Mouse (Mus musculus) adrenal gland, postnatal 10 days (tissue): ENCODE measurements around the gene Il6ra. TPM values are rescaled to one million over a fixed set of nuclear protein-coding genes. Genes with fewer than 3 reads are reported as not detected.

Source experiments
- DNase-seq: peaks from one replicate; pipeline ENCODE4 v3.0.0; 2021; ENCODE audit warnings: mixed read lengths
- total RNA-seq, 2 experiments: library from RNA; stranded (reverse); gene quantifications; 2 replicates each; pipeline ENCODE4 v1.2.3; 2021

Gene Il6ra
- total RNA-seq, 2 experiments from 2014 or later, result 7.2 to 17.2 TPM

DNA sequence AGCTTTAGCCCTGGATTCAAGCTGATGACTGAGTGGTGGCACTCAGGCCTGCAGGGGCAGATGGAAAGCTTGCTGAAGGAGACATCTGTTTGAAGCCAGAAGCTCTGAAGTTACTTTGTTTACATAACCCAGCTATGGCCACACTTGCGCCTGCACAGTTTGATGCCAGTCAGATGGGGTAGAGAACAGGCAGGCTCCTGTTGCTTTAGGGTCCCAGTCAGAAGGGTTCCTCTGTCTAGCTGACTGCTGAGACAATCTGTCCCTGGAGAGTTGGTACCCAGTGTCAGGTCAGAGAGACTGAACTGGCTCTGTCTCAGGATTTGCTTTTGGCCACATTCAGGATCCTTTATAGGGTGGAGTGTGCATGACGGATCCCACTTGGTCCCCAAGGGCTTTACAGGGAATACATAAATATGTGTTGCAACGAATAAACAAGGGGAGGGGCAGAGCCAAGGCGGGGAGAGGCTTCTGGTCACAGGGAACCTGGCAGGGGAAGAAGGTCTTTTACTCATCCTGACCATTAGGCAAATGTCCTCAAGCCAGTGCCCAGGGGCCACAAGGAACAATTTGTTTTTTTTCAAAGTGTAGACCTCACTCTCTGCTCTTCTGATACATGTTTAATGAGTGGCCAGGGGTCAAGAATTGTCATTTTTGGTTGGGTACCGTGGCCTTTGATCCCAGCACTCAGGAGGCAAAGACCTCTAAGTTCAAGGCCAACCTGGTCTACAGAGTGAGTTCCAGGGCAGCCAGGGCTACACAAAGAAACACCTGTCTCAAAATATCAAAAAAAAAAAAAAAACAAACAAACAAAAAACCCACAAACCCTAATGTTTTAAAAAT lies 3.1 kb downstream of the Il6ra start:
- DNase-seq, result no peak

DNA sequence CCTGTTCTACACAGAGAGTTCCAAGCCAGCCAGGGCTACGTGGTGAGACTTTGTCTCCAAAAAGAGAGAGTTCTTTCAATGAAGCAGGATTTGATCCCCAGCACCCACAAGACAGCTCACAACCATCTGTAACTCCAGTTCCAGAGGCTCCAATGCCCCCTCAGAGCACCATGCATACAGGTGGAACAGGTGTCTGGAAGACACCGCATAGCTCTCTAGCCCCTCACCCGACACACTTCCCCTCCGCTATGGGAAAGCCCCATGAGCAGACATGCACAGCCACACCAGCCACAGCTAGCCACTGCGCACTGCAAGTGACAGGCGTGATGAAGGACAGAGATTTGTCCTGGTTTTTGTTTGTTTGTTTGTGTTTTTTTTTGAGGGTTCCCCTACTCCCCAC lies 4.2 kb downstream of the Il6ra start:
- no peak for DNase-seq

DNA sequence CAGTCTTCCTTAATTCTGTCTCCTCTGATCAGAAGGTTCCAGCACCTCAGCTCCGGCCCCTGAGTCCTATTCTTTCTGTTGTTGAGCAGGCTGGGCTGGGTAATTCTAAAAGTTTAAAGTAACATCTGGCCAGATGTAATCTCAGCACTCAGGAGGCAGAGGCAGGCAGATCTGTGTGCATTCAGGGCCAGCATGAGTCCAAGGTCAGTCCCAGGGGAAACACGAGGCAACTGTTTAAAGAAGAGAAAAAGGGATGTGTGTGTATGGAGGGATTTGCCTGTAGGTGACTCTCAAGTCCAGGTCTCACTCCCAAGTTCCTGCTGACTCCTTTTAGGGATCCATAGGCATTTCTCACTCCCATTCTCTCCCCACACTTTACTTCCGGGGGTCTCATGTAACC lies 5.2 kb downstream of the Il6ra start:
- DNase-seq, result no peak

DNA sequence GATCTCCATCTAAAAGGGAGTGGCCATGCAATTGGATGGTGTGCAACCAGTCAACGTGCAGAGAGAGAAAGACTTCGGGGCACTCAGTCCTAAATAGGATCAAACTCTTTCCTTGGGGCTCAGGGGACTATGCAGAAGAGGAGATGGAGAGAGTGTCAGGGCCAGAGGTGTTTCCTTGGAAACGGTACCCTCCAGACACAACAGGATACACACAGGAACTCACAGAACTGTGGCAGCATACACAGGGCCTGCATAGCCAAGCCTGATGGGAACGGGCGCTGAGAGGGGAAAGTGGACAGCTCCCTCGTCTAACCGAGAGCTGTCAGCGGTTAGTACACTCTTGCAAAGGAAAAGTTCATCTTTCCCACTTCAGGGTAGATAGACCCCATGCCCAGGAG lies 13.5 kb downstream of the Il6ra start:
- no peak for DNase-seq

DNA sequence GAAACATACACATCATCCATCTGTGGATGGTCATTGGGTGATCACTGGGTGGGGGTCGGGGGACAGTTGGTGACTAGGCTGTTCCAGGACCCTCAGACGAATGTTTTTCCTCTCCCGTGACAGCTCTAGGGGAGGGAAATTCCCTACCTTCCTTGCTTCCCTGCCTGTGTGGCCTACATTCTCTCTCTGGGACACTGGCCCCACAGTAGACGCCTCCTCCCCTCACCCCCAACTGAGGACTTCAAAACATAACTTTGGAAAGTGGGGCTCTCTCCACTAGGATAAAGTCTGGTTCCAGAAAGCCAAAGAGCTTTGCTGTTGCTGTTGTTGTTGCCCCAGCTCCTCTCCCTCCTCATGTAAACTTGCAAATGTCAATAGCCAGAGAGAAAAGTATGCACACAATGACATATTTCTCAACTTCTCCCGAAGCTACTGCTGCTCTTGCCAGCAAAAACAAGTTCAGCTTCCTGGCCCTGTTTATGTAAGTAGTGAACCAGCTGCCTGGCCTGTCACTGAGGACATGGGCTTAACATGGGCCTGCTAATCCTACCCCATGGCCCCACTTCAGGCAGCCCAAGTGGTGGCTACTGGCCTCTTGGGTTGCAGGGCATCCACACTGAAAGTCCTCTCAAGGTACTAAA lies 14.0 kb downstream of the Il6ra start:
- DNase-seq, result no peak

DNA sequence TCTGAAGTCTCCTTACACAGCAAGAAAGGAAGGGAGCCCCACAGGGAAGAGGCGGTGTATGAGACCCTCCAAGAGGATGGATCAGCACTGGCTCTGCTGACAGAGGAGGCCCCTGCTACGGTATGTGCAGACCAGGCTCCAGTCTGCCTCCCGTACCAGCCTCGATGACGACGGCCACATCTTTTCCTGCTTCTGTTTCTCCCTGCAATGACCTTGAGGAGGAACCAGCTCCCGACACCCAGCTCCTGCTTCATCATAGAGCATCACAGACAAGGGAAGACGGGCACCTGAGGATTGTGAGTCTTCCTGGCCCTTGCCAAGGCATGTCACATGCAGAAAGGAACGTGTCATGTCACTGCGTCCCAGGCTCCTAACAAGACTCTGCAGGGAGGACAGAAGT lies 15.0 kb downstream of the Il6ra start:
- DNase-seq, result no peak

DNA sequence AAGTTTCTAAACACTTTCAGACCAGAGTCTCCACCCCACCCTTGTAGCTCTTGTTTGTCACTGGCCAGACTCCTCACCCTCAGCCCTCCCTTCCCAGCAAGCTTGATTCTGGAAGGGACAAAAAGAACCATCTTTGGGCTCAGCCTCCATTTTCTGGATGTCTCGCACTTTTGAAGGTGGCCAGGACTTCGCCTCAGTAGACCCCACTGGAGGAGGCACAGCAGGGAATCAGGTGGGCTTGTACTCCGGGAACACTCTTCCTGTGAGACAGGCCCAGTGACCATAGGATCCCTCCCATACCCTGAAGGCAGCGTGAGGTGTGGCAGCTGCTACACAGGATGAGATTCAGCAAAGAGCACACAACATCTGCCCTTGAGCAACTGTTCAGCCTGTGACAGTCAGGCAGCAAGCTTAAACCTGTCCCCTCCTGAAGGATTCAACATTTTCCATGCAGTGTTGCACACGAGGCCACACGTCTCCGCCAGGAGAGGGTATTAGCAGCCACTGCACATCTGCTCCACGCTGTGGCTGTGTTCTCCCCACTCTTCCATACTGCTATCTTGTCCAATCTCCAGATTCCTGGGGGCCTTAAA lies 15.7 kb downstream of the Il6ra start:
- DNase-seq, result no peak

DNA sequence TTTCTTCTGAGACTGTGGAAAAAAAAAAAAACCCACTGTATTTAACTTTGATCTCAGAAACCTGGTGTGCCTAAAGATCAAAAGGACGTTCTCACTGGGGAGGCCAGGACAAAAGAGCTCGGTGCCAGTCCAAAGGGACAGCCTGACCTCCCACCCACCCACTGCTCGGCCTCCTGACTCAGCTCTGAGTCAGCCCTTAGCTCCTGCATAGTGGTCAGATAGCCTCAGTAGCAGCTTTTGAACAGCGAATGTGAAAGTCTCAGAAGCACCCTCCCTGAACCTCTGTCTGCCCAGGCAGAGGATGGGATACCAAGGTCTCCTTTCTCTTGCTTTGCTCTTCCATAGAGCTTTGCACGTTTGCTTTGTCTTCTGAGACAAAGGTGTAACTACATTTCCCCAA lies 16.4 kb downstream of the Il6ra start:
- DNase-seq, result peak; percentile 66

DNA sequence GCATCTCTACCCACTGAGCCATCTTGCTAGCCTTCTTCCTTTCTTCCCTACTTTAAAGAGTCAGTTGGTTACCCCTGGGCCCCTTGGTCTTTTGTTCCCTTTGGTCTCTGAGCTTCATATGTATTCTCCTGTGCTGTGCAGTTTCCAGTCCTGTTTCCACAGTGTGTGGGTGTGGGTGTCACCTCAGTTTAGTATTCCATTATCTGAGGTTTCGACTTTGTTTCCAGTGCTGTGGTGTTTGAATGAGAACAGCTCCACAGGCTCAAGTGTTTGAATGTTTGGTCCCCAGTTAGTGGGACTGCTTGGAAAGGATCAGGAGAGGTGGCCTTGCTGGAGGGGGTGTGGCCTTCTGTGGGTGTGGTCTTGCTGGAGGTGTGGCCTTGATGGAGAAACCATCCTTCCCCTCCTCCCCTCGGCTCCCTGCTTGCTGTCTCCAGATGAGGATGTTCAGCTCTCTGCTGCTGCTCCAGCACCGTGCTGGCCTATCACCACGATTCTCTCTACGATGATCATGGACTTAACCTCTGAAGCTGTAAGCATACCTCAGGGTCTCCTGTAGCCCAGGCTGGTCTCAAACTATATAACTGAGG lies 20.4 kb downstream of the Il6ra start:
- DNase-seq, result no peak

DNA sequence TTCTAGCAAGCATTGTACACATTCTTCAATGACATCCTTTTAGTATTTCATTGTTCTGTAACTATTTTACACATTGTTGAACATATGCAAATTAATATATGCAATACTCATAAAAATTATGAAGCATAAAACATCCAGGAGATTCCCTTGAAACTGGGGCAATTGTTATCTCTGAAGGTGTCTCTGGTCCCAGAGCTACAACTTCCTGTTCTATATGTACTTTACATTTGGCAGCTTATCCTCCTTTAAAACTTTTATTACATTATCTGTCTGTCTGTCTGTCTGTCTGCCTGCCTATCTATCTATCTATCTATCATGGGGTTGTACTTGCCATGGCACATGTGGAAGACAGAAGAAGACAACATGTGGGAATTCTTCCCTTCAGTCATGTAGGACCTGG lies 21.3 kb downstream of the Il6ra start:
- DNase-seq, result no peak

DNA sequence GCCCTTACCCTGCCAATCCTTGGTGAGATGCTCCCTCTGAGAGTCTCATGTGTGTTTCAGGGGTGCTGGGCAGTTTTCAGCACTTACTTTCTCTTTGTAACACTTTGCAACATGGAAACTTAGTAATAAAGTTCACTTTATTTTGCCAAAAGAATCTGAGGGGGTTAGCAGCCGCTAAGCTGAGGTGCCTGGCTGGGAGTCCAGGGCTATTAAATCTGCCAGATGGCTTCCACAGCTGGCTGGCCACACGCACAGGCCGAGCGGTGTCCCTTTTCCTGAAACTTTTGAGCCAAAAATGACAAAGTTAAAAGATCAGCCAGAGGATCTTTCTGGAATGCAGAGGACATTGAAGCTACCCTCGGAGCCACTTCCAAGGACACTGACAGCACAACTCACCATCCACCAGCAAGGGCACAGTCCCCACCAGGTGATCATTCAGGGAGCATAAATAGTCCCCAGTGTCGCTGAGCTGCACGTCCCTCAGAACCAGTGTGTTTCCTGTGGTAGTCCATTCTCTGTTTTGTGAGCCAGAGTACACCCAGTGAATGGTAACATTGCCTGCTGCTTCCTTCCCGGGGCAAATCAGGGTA lies 23.1 kb downstream of the Il6ra start:
- DNase-seq, result no peak

DNA sequence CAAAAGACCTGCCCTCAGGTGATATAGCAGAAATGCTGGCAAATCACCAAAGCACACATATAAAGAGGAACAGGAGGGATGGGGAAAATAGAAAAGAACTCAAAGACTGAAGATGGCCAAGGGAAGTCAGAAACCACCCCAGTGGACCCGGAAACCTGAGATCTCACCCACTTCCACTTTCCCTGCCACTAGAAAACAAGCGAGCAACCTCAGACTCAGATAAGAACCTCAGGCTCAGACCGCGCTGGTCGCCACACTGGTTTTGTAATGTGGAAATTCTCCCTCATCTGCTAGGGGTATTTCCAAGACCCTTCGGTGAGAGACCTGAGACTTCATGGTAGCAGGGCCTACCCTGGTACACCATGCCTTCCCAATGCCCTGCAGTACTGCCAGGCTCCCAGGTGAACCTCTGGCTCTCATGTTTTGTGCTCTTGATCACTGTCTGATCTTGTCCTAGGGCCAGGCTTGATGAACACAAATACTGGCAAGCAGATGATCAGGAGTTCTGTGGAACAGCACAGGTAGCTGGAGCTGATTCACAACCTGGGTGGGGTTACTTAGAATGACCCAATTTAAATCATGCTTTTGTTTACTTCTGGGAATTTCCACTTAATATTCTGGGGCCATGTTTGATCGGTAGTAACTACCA lies 25.3 kb downstream of the Il6ra start:
- DNase-seq, result no peak

DNA sequence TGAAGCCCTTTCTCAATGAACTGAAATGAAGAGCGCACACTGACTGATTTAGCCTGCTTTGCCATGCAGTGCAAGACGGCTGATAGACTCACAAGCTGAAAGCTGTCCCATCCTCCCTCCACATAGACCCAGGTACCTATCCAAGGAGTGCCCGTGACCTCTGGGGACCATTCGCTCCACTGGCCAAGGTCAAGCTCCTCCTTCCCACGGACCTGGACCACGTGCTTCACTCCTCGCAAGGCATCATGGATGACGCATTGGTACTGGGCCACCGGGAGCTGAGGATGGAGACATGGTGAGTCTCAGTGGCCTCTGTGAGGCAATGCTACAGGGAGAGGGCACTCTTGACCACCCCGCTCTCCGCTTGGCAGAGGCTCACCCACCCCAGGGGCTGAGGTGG lies 27.2 kb downstream of the Il6ra start:
- DNase-seq, result no peak

DNA sequence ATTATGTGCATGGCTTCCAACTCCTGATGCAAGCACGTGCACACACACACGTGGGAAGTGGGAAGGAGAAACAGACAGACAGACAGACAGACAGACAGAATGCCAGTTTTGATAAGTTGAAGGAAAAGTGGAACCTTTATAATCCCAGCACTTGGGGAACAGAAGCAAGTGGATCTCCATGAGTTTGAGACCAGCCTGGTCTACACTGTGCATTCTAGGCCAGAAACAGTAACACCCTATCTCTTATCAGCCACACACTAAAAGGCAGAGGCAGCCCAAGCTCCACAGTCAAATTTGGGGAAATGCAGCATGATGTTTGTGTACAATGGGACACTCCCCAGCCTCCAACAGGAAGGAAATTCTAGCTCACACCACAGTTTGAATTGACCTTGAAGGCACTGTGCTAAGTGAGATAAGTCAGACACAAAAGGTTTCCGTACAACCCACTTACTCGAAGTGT lies 29.4 kb downstream of the Il6ra start:
- no peak for DNase-seq

DNA sequence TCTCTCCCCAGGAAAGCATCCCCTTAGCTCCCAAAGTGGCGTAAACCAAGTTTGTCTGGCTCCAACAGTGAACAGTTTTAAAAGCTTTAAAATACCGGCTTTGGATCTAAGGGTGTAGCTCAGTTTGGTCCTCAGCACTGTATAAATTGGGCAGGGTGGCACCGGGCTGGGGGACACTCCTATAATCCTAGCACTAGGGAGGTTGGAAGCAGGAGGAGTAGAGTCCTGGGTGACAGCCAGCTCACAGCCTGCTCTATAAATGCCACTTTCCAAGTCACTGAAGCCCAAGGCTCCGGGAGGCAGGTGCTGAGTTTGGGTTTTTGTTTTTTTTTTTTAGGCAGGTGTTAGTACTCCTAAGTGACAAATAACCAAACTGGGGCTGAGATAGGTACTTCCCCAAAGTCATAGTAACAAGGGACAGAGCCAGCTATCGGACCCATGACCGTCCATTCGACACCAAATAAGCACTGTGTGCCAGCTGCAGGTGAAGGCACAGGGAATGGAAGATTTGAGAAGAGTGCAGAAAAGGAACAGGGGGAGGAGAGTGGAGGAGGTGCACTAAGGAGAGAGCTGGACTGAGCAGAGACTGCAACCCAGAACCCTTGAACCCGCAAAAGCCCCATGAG lies 30.3 kb downstream of the Il6ra start:
- DNase-seq, result no peak

DNA sequence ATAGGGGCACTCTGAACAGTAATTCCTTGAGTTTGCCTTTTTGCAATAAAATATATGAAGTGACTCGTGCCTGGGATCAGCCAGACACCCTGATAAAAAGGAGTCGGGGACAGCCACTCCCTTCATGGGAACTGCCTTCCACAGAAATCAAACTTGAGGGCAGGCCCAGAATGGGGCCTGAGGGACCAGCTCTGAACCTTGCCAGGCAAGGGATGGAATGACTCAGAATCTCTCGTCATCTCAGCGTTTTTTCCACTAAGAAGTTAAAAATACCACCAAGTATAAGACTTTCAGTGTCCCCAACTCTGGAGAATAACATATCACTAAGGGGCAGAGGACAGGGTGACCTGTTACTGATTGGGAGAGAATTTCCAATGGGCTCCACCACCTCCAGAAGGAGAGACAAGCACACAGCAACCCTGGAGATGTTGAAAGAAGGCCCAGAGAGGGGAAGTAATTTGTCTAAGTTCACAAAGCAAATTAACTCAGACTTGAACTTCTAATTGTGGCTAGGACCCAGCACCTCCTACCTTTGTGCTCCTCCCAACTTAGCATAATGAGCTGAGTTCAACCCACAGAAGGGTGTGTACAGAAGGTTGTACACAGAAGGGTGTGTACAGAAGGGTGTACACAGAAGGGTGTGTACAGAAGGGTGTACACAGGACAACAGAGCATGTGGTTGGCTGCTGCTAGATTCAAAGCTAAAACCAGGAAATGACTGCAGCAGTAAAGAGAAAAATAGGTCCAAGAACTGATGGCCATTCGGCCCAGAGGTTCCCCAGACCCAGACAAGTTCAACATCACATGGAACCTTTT lies 32.8 kb downstream of the Il6ra start:
- DNase-seq, result no peak

DNA sequence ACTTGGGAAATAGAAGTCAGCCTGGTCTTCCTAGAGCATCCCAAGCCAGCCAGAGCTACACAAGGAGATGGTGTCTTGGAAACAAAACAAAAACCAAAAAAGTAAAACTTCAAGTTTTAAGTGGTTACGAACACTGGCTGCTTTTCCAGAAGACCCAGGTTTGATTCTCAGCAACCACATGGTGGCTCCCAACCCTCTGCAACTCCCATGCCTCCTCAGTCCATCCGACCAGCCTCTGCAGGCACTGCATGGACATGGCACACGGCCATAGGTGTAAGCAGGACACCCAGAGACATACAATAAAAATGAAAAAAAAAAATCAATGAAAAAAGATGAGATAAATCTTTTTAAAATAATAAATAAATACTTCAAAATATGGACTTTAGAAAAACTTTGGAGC lies 33.7 kb downstream of the Il6ra start:
- no peak for DNase-seq

DNA sequence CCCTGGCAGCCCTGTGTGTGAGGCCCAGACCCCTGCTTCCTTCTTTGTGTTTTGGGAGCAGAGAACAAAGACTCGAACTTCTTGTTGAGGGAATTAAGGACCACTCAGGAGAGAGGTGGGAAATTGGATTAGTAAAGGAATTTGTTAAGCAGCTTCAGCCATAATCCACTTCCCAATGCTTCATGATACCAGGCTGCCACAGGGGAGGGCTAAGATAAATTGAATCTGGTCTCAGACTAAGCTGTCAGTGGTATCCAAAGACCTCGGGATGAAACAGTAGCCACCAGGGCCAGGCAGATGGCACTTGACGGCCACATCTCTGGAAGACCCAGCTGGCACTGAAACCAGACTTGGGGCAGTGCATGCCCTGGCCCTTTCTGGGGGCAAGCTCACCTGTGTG lies 34.5 kb downstream of the Il6ra start:
- DNase-seq, result no peak

DNA sequence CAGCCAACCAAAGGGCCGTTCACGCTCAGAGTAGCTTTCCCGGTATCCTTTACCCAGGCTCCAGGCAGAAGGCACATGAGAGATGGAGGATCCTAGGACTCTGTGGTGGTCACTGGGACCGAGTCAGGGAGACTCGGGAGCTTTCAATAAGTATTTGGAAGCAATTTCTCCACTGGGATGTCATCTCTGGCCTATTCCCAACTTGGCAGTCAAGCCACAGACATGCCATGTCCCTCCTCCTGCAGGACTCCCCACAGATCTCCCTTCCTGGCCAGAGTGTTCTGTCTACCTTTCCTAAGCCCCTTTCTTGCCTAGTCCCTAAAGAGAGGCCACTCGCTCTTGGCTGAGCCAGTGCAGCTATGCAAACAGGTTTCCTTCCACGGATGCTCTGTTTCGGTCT lies 35.9 kb downstream of the Il6ra start:
- no peak for DNase-seq

DNA sequence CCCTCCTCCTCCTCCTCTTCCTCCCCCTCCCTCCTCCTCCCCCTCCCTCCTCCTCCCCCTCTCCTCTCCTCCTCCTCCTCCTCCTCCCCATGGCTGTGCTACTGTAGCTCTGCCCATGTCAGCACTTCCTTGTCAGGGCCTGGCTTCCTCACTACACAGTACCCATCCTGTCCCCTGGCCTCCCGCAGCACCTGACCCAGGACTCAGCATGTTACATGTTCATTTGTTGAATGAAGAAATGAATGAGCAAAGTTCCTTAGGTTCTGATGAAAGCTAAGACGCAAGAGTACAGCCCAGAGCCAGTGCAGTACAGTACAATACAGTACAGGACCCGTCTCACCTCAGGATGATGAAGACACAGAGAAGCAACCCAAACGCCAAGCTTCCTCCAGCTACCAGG lies 36.5 kb downstream of the Il6ra start:
- no peak for DNase-seq

DNA sequence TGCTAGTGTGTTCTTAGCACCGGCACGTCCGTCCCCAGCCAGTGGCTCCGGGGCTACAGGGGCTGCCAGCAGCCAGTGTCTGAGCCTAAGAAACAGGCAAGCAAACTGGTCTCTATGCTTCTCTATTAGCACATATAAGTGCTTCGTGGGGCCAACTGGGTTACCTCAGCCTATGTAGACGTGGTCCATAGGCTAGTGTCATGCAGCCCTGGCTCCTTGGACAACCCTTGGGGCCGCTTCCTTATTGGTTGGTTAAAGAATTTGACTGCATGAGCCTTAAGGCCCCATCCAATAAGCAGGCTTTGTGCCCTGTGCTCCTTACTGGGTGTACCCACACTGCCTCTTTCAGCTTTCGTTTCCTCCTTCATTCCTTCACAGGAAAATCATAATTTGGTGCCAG lies 37.2 kb downstream of the Il6ra start:
- DNase-seq, result no peak
